In genomic region chr4:130766387-130766786, GRCm38 (mm10) we compare ENCODE assay signal across 29 mouse cellular contexts.
"Had no signal": no experiment of that assay in that cellular context is flagged by ENCODE, and none has a peak within 500 bp of the region (broad histone marks: within the 10 kb centered on the region; RNA-seq: fewer than 3 reads in every experiment).

No protein-coding gene starts in this region.

- H3K9ac ChIP-seq: embryonic facial prominence, embryonic 12.5 days; embryonic facial prominence, embryonic 13.5 days; embryonic facial prominence, embryonic 15.5 days; forebrain, embryonic 12.5 days; forebrain, embryonic 13.5 days; forebrain, embryonic 15.5 days; forebrain, postnatal 0 days had no signal

- DNase-seq: cerebellum, adult 2 months; cerebellum, adult 8-10 months; cerebellum, adult 9-10 months; cerebellum, adult 9-11 months; cerebellum, postnatal 10 days; cerebellum, postnatal 14 days; cerebellum, postnatal 25 days; cerebellum, postnatal 36 days; embryo, embryonic 11 days; forebrain, postnatal 0 days; gastrocnemius, postnatal 10 days; gastrocnemius, postnatal 14 days; gastrocnemius, postnatal 25 days; gastrocnemius, postnatal 36 days; heart, adult 11 months; heart, adult 18-20 months; heart, adult 2 months had no signal

- H3K4me2 ChIP-seq: embryonic facial prominence, embryonic 12.5 days; embryonic facial prominence, embryonic 13.5 days; embryonic facial prominence, embryonic 15.5 days; forebrain, embryonic 12.5 days; forebrain, embryonic 13.5 days; forebrain, embryonic 15.5 days had no signal

- H3K9me3 ChIP-seq: embryonic facial prominence, embryonic 10.5 days; embryonic facial prominence, embryonic 12.5 days; embryonic facial prominence, embryonic 13.5 days; embryonic facial prominence, embryonic 15.5 days; forebrain, embryonic 10.5 days; forebrain, embryonic 12.5 days; forebrain, embryonic 13.5 days; forebrain, embryonic 15.5 days had no signal

- H3K27ac ChIP-seq: embryonic facial prominence, embryonic 10.5 days; embryonic facial prominence, embryonic 12.5 days; embryonic facial prominence, embryonic 13.5 days; embryonic facial prominence, embryonic 15.5 days; forebrain, embryonic 10.5 days; forebrain, embryonic 12.5 days; forebrain, embryonic 13.5 days; forebrain, embryonic 15.5 days; heart, adult 2 months had no signal

- H3K4me1 ChIP-seq: embryonic facial prominence, embryonic 10.5 days; embryonic facial prominence, embryonic 12.5 days; embryonic facial prominence, embryonic 13.5 days; embryonic facial prominence, embryonic 15.5 days; forebrain, embryonic 10.5 days; forebrain, embryonic 12.5 days; forebrain, embryonic 13.5 days; forebrain, embryonic 15.5 days had no signal

- ATAC-seq: forebrain, embryonic 13.5 days; forebrain, embryonic 14.5 days; forebrain, embryonic 15.5 days; forebrain, embryonic 16.5 days; forebrain, postnatal 0 days had no signal

- H3K27me3 ChIP-seq: embryonic facial prominence, embryonic 12.5 days; embryonic facial prominence, embryonic 13.5 days; embryonic facial prominence, embryonic 15.5 days; forebrain, embryonic 12.5 days; forebrain, embryonic 13.5 days; forebrain, embryonic 15.5 days had no signal

- H3K4me3 ChIP-seq: embryonic facial prominence, embryonic 10.5 days; embryonic facial prominence, embryonic 12.5 days; embryonic facial prominence, embryonic 13.5 days; embryonic facial prominence, embryonic 15.5 days; erythroblast, embryonic 14.5 days; forebrain, embryonic 10.5 days; forebrain, embryonic 12.5 days; forebrain, embryonic 13.5 days; forebrain, embryonic 15.5 days; gastrocnemius, adult 2 months; heart, adult 2 months had no signal
